Mouse (Mus musculus) mature B cell (primary cell): ENCODE data around the gene Hikeshi.

Experiments used
- in situ Hi-C: fragments of 300-500 bp; cut with MboI; formaldehyde crosslinking; loops from 2 replicates; pipeline ENCODE4 v1.14.3; 2019

Hikeshi gene

DNA sequence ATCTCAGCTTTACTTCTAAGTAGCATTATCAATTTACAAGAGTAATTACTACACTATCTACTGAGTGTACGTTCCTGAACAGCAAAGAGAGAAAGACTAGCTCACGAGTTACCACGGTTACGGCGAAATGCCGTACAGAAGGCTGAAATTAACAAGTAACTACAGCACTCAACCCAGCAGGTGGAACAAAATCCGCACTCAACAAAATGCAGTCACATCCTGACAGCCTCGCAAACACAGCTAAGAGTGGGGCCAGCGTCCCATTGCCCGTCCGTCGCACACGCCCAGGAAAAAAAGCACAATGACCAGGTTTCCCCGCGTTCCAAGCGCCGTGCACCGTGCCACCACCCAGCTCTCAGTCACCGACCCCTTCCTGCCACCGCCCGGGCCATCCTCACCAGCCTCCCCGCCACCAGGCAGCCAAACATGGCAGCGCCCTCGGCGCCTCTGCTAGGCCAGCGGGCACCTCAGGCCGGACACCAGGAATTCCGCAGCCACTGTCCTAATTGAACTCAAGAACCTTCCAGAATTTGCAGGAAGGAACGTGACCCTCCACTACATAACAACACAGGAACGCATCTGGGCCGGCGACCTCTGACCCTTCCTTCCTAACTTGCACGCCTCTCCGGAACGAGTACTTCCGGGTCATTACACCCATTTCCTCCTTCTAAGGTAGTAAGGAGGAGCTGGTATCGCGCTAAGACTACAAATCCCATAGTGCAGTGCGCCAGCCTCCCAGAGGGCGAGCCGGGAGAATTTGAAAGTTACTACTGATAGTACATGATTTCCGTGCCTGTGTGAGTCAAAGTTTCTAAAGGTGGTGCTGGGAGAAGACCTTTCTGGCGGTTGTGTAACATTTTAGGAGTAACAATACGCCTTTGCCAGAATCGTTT lies at the start of gene Hikeshi:
Gene Hikeshi, minus strand, starts transcription at position 634 of the 893 bp plus-strand sequence.
- in situ Hi-C loops = no loop called here

DNA sequence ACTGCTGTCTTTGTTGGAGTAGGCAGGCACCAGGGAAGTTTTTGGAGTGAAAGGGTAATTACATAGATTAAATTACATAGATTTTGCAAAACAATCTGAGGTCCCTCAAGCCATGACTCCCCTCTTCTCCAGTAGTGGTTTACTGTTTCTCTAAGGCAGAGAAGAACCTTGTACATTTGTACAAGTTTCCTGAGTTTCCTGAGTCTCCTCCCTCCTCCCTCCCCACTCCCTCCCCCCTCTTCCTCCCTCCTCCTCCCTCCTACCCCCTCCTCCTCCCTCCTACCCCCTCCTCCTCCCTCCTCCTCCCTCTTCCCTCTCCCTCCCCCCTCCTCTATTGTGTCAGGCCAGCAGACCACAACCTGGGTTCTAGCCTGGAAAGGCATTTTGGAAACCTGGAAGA lies 43.4 kb upstream of the Hikeshi start:
- in situ Hi-C loops = loop anchor here (25.0 kb wide), 1 partner anchor 453 kb away; the partner anchor contains the start of genes Ccdc89 and Crebzf

DNA sequence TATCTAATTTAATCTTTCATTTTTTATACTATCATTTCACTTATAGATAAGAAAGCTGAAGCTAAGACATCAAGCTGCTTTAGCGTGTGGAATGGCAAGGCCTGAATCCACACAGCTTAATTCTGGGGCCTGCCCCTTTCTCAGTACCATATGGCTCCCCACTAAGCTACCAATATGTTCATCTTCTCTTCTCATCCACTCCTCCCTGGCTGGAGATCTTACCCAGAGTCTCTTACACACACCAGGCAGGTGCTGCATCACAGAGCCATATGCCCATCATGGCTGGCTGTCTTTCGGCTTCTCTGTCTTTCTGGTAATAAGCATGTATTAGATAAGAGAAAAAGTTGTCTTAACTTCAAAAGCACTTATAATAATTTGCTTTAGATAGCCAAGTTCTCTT lies 42.4 kb upstream of the Hikeshi start:
- in situ Hi-C loops = loop anchor here (25.0 kb wide), 1 partner anchor 454 kb away; the partner anchor contains the start of genes Ccdc89 and Crebzf

DNA sequence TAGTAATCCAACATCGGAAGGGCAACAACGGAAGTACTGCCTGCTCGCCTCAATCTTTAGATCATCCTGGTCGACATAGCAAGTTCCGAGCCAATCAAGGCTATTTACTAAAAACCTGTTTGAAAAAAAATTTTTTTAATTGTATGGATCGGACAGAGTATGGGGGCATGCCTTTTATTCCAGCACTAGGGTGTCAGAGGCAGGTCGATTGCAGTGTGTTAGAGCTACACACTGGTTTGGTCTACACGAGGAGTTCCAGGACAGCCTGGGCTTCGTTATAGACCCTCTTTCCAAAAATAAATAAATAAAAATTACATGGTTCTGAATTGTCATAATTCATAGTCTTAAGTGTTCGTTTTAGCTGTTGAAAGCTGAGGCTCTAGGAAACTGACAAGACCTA lies 40.6 kb upstream of the Hikeshi start:
- in situ Hi-C loops = loop anchor here (25.0 kb wide), 1 partner anchor 456 kb away; the partner anchor contains the start of genes Ccdc89 and Crebzf

DNA sequence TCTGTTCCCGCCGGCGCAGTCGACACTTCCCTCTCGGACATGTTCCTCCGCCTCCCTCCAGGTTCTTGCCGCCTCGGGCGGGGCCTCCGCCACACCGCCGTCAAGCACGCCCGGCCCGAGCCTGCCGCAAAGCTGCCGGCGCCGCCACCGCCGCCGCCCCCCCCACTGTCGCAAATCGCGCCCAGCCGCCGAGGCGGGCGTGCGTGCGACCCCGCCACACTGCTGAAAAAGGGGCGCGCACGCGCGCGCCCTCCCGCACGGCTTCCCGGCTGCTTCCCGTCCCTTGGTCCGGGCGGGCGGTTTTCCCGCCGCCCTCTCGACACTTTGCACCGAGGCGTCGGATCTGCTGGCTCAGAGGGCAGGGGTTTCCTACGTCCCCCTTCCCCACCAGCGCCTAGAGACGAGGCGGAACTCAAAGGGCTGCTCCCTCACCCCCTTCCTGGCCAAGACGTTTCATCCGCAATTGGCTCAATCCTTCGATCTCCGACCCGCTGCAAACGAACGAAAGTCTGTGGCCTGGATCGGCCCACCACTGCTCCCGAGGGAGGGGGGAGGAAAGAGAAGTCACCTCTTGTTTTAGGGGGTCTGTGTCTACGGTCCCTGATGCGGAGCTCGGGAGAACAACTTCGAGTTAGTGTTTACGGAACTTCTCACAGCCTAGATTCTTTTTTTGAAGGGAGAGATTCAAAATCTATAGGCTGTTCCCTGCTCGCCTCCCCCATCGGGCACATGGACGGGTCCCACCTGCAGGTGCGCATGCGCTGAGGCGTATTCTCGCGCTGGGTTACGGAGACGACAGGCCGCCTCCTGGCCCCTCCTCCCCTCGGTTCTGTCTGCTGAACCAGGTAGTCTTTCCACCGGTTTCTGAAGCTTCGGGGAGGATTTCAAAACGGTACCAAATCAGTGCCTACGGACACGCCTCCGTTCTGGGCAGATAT lies 39.8 kb upstream of the Hikeshi start, which contains the start of gene Eed:
Gene Eed, minus strand, starts transcription at position 499 of the 938 bp plus-strand sequence.
- in situ Hi-C loops = loop anchor here (25.0 kb wide), 1 partner anchor 457 kb away; the partner anchor contains the start of genes Ccdc89 and Crebzf

DNA sequence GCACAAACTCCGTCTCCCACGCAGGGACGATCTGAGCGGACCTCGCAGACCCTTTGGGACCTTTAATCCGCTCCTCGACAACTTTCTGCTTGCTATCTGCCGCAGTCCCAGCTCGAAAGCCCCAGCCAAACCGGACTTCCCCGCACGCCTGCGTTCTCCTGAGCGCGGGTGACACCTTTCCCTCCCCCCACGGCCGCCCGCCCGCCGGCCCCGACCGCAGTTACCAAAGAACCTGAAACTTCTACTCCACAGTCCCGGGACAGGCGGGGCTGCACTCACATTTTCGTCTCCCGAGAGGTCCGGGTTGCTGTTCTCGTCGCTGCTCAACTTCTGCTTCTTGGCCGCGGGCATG lies 39.1 kb upstream of the Hikeshi start:
- in situ Hi-C loops = loop anchor here (25.0 kb wide), 1 partner anchor 457 kb away; the partner anchor contains the start of genes Ccdc89 and Crebzf

DNA sequence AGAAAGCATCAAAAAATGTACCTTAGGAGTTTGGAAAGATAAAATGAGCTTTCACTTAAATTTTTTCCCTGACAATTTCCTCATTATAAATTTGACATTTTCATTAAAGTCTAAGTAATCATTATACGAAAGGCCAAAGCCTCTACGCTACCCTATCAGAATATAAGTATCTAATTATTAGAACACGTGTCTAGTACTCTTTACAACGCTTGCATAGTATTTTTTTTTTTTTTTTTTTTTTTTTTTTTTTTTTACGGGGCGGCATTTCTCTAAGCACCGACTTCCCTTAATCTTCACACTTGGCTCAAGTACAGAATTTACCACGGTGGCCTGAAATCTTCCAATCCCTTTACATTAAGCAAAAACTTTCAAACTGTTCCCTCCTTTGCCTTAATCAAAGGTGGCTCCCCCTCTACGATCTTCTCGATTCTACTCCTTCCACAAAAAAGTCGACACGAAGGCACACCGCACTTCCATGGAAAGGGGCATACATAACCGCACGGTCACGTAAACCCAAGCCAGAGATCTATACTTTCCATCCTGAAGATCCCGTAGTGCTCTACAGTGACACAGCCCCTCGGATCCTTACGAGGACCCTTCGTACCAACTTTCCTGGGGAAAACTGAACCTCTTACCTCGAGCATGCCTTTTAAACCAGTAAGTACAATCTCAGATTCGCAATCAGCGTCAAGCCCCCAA lies 38.6 kb upstream of the Hikeshi start:
- in situ Hi-C loops = loop anchor here (25.0 kb wide), 1 partner anchor 458 kb away; the partner anchor contains the start of genes Ccdc89 and Crebzf

DNA sequence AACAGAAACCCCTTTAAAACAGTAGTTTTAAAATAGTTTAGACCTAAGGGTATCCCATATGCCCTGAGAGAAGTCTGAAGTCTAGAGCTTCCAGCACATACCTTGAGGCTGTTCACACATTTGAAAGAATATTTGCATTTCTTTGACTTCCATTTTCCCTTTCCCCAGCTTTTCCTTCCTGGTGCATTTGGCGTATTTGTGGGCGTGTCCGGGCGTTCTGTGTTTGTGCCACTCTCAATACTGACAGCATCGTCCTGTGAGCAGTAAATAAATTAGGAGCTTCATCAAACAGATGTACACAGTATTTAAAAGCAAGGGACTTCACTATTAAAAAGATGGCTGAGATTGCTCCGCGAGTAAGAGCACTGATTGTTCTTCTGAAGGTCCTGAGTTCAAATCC lies 35.8 kb upstream of the Hikeshi start:
- in situ Hi-C loops = loop anchor here (25.0 kb wide), 1 partner anchor 461 kb away; the partner anchor contains the start of genes Ccdc89 and Crebzf

DNA sequence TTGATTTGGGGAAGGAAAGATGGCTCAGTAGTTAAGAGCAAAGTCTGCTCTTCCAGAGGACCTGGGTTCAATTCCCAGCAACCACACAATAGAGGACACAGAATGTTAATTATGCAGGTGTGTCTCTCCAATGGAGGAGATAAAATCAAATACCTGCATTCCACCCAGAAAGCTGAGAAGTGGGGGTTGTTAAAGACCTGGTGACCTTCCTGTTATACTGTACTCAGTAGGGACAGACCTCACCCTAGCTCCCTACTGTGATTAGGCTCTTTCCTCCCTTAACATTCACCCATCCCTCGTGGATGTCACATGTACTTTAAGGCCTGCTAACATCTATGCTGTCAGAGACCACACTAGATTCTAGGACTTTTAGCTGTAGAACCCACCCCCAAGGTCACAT lies 34.6 kb upstream of the Hikeshi start:
- in situ Hi-C loops = loop anchor here (25.0 kb wide), 1 partner anchor 462 kb away; the partner anchor contains the start of genes Ccdc89 and Crebzf

DNA sequence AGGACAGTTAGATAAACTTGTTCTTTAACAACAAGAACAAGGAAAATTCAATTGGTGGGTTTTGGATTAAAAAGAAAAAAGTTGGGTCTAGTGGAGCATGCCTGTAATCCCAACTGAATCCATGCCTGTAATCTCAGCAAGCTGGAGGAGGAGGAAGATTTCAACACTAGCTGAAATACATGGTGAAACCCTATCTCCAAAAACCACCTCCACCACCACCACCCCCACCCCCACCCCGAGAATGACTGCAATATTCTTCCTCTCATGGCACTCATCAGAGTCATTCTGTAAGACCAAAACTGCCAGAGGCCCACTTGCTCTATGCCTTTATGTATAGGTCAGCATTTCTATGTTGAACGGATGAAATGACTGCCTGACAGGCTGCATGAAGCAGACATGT lies 26.2 kb upstream of the Hikeshi start:
- in situ Hi-C loops = no loop called here

DNA sequence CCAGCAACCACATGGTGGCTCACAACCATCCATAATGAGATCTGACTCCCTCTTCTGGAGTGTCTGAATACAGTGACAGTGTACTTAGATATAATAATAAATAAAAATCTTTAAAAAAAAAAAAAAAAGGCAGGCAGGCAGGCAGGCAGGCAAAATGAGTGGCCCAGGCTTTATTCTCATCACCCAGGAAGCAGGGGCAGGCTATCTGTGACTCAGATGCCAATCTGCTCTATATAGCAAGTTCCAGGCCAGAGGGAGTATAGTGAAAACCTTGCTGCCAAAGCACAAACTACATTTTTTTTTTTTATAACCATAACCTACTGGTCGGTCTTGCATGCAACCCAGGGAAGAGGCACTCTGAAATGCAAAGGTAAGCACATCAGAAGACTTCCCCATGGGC lies 25.8 kb upstream of the Hikeshi start:
- in situ Hi-C loops = no loop called here

DNA sequence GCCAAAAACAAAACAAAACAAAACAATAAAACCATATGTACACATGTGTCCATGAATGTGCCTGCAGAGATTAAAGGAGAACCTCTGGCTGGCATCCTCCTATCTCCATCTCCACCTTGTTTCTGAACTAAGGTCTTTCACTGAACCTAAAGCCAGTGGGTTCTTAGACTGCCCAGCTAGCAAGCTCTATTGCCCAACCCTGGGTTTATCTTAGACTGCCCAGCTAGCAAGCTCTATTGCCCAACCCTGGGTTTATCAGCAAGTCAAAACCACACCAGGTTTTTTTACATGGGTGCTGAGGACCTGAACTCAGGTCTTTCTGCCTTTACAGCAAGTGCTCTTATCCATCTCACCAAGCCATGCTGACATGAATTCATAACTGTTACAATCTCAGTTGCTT lies 22.1 kb upstream of the Hikeshi start:
- in situ Hi-C loops = no loop called here

DNA sequence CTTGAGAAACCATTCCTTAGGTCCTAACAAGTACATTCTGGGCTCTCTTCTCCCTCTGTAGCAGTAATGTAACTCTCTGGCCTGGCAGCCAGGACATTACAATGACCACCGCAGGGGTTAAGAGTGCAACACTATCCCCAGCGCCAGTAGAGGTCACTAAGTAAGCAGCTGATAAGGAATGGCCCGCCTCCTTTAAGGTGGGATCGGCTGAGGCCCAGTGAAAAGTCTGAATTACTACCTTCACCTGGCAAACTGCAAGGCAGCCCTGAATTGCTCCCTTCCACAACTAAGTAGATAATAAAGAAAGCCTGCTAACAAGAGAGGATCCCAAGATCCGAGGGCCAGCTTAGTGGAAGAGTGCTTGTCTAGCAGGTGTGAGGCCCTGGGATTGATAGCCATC lies 16.3 kb upstream of the Hikeshi start:
- in situ Hi-C loops = no loop called here

DNA sequence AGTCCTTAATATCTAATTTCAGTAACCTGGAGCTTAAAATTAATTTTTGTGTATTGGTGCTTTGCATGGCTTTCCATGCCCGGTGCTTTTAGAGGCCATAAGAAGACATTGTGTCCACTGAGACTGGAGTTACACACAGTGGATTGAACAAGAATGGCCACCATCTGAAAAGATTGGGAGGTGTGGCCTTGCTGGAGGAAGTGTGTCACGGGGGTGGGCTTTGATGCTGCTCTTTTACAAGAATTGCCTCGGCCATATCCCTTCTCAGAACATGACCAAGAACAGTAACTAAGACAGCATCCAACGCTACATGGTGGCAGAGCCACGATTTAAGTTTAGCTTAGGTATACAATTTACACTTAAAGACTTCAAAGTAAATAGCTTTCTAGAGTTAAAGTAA lies 13.3 kb upstream of the Hikeshi start:
- in situ Hi-C loops = no loop called here

DNA sequence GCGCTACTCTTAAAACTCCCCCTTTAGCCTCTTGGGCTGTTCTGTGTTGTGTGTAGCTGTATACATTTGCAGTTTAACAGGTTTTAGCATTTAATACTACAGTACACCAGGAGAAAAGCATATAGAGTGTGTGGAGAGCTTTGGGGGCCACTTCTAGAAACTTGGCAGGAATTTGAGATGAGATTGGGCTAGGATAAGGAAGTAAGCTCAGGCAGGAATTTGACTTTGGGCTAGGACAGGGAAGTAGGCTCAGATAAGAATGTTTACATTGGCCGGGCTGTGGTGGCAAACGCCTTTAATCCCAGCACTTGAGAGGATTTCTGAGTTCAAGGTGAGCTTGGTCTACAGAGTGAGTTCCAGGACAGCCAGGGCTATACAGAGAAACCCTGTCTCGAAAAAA lies 8.4 kb upstream of the Hikeshi start:
- in situ Hi-C loops = no loop called here

DNA sequence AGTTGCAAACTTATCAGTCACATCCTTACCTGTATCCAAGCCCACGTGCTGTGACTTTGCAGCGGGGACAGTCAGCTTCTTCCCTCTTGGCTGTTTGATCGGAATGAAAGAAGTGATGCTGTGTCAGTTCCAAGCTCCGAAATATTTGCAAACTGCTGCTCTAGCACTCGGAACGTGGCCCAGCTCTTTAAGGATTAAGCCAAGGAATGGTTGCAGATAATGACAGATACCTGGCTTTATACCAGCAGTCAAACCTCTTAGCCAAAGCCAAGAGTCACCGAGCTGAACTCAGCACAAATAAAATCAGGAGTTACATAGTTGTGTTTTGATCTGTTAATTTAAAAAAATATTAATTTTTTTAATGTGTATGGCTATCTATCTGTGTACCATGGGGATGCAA lies 7.0 kb upstream of the Hikeshi start:
- in situ Hi-C loops = no loop called here

DNA sequence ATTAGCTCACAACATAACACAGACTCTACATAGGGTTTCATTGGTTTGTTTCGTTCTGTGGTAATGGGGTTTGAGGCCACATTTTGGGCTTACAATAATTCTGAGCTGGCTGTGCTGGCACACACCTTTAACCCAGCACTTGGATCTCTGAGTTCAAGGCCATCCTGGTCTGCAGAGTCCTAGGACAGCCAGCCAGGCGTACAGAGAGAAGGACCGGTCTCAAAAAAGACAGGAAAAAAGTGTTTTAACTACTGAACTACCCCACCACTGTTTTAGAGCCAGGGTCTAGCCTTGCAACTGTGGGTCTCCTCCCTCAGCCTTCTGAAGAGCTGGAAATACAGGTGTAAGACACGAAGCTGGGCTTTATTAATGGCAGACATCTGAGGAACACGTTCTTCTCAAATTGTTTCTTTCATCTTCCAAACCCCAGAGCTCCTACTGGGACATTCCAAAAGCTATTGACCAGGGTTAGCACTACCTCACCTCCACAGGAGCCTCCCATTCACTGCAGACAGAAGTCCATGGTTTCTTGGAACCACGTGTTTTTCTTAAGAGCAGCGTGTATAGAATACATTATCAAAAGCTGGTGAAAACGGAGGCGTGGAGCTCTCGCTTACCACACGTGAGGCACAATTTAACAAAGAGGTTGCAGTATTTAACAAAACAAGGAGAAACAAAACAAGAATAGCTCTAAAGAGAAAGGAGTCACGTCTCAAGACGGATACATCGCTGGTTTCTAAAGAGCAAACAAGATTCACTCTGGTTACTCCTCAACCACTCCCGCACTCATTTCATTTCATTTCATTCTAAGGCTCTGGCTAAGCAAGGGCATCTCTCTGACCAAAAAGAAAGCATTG lies 1.3 kb downstream of the Hikeshi start:
- in situ Hi-C loops = no loop called here

DNA sequence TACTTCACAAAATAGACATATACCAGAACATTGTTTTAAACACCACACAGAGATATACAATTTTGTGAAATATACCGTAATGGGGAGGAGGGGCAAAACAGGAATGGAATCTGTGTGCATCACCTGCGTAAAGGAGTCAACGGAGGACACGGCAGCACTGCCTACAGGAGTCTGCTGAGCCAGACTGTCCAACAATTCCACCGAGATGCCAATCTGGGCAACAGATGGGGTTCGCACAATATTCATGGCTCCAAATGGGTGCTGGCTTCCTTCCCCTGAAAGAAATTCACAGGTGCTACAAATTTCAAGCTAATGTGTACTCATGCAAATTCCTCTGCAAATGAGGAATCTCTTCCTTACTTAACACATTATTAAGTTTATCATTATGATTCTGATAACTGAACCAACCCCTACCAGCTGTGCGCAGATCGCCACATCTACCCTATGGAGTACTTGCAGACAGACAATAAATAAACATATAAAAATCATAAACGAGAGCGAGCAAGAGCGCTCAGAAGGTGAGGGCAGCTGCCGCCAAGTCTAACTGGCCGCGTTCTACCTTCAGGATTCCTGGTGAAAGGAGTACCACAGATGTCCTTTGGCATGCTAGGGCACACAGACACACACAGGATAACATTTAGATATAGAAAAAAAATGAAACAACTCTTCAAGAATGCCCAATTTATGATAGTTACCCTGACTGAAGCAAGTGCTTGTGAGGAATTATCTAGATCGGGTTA lies 17.4 kb downstream of the Hikeshi start:
- in situ Hi-C loops = no loop called here

DNA sequence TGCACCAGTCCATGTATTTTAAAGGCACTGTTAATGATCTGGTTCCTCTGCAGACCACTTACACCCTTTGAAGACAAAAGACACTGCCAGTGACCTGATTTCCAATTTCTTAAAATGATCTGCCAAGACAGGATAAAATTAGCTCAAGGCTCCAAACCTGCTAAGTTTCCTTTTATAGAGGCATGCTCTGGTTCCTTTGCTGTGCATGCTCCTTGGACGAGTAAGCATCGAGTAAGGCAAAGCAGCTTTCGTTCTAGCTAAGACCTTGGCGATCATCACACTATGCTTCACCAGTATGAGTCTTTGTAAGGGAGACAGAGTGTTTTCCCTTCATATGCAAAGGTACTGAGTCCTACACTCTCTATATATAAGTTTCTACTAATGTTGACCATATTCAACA lies 23.2 kb downstream of the Hikeshi start:
- in situ Hi-C loops = no loop called here

DNA sequence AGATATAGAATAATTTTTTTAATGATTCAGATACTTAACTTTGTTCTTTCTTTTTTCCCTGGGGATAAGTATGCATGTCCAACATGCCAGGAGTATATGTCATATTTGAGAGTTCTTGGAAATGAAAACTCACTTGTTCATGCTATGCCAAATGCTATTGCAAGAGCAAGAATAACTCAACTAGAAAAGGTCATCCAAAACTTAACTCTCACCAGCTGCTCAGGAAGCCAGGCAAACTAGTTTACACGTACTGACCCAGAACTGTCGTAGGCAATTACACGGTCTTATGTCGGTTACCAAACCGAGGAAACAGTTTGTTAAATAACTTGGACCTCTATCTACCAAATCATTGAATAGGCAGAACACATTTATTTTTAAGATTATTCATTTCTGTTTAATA lies 24.3 kb downstream of the Hikeshi start:
- in situ Hi-C loops = no loop called here
